Mouse (Mus musculus) testis, postnatal 10 days (tissue): ENCODE data around the gene Ccdc114.
A peak's percentile ranks its signal among the peaks of the same experiment; 100 is the strongest.
"Not testable (repeated sequence)": the region's sequence is repeated elsewhere in the genome, so short reads cannot be mapped to it uniquely, and the experiment has no call there.

Experiments
- DNase-seq: peaks from one replicate; pipeline ENCODE4 v3.0.0; 2021; ENCODE audit warnings: low spot score

Ccdc114 gene

DNA sequence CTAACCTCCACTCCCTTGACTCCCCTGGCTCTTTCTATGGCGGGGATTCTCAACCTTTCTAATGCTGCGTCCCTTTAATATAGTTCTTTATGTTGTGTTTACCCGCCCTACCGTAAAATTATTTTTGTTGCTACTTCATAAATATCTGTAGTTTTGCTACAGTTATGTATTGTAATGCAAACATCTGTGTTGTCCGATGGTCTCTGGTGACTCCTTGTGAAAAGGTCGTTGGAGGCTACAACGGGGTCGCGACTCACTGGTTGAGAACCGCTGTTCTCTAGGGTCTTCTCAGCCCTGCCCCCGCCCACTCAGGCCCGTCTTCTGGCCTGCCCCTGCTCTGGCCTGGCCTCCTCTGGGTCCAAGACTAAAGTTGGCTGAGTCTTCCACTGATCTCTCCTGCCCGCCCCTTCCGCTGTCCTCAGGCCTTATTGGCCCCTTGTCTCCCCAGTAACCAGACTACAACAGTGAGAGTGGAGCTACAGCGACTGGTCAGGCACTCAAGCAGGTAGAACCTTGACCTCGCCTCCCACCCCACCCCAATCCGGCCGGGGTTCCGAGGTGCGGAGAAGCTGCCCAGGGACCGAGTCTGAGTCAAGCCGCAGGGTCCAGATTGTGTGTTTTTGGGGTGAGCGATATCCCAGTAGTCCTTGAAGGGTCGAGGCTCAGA is at the start of gene Ccdc114:
Gene Ccdc114 (plus strand): TSS at position 311 of the 667 bp plus-strand sequence.
- peak; percentile 87 for DNase-seq

DNA sequence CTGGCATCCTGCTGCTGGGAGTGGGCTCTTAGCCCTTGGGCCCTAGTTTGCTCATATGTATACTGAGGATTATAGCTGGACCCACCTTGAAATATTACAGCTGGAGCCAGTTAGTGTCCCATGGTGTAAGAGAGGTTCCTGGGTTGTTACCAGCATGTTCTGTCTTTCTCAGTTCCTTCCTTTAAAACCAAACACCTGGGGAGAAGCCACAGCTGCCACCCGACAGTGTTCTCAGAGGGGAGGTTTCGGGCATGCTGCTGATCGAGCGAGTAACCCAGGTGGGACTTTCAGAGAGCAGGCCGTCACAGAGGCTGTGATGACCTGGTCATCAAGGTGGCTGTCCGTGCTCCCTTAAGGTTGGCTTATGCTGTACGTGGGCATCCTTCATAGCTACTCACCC is 47.0 kb upstream of the Ccdc114 start:
- DNase-seq, result no peak

DNA sequence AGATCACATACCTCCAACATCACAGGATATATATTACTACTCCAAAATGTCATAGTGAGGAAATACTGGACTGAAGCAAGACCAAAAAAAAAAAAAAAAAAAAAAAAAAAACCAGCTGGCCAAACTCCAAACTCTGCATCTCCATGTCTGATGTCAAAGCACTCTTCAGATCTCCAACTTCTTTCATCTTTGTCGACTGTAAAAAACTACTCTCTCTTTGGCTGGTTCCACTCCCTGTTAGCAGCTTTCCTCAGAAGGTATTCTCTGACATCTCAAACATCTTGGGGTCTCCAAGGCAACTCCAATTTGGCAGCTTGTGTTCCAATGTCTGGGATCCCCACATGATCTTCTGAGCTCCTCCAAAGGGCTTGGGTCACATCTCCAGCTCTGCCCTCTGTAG is 45.6 kb upstream of the Ccdc114 start, which contains the start of gene Grin2d:
Gene Grin2d (minus strand): TSS at position 101 of the 400 bp plus-strand sequence.
- not testable (repeated sequence) for DNase-seq

DNA sequence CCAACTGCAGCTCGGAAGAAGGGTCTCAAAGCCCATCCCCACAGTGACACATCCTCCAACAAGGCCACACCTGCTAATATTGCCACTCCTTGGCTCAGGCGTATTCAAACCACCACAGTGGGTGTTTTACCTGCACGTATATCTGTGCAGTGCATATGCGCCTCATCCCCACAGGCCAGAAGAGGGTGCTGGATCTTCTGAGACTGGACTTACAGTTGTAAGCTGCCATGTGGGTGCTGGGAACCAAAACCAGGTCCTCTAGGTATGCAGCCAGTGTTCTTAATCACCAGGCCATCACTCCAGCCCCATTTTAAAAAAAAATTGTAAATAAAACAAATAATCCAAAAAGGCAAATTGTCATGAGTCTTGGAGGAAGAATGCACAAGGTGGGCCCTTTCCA is 43.3 kb upstream of the Ccdc114 start:
- no peak for DNase-seq

DNA sequence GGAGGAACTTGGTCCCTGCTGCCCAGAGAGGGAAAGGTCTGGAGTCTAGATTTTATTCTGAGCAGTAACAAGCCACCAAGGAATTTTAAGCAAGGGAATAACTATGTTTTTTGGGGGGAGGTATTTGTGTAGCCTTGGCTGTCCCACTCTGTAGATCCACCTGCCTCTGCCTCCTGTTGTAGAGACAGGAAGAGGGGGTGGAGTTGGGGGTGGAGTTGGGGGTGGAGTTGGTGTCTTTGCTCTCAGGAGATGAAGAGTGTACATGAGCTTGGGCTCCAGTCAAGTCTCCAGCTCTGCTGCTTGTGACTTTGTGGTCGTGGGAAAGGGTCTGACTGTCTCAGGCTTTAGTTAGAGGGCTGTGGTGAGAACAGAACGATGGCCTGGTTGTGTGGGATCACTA is 42.9 kb upstream of the Ccdc114 start:
- no peak for DNase-seq

DNA sequence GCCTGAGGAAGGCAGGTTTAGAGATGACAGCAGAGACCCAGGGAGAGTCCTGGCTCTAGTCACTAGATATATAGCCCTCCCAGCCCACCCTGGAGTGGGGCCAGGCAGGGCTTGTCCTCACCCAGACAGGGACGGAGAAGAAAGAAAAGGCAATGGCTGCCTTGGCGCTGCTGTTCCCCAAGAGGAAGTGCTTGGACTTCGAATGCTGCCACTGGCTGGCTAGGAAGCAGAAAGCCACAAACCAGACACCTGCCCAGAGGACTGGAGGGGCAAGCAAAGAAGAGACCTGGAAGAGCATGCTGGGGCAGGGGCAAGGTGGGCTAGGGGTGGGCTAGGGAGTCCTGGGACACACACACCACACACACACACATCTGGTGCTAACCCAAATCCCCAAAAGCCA is 36.6 kb upstream of the Ccdc114 start:
- no peak for DNase-seq

- no peak for DNase-seq
Observed at GRCm38 (mm10) chr7:45892651-45893050, 31.2 kb upstream of the Ccdc114 start.

DNA sequence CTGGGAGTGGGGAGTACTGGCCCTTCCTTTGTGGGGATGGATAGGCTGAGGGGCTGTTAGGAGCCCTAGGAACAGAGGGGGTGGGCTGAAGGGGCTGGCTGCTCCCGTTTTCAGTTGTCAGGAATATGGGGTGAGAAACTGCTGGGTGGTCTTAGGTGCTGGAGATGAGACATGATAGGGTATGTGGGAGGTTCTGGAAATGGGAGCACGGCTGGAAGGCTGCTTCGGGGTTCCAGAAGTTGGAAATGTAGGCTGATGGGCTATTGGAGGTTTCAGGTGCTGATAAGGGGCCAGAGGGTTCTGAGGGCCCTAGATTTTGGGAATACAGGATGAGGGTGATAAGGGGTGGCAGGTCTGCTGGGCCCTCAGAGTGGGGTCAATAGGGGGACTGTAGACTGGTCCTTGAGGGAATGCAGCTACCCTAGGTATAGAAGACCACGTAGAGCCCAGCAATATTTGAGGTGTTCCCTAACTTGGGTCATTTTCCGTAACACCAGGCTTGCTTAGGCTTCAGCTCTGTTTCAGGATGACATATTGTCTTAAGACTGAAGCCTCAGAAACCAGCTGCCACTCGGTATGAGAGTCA is 27.8 kb upstream of the Ccdc114 start:
- DNase-seq, result no peak

DNA sequence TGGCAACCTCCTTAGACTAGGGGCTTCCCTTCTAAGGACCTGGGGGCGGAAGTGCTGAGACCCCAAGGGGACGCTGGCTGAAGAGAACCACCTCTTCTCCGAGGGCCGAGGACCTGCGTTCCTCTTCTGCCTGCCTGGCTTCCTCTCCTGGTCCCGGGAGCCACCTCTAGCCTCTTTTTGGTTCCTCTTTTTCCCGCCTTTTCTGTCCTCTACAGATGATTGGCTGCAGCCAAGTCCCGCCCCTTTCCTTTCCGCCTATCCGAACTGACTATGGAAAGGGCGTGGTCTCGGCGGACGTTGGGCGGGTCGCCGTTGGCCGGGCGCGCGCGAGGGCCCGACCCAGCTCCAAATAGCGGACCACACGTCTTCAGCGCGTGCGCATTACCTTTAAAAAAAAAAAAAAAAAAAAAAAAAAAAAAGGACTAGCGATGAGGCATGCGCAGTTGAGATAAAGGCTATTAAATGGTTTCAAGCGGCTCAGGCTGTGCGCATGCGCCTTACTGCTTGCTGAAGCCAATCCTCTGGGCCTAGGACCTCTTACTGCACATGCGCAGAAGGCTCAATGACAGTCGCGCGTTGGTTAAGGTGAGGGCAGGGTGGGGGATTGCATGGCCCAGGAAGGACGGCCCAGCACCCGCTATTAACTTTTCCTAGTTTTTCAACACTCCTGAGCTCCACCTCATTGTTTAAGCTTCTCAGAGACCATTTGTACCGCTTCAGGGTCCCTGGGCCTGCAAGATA is 27.2 kb upstream of the Ccdc114 start, which contains the start of the genes Syngr4 and Tmem143:
Gene Syngr4 (minus strand): TSS at position 198 of the 741 bp plus-strand sequence.
Gene Tmem143 (plus strand): TSS at position 425 of the 741 bp plus-strand sequence.
- peak; percentile 98 for DNase-seq

GRCm38 (mm10) chr7:45897258-45897757 is 26.6 kb upstream of the Ccdc114 start:
- peak; percentile 71 for DNase-seq

- DNase-seq, result not testable (repeated sequence)
Observed at GRCm38 (mm10) chr7:45898125-45898524, 25.7 kb upstream of the Ccdc114 start.

DNA sequence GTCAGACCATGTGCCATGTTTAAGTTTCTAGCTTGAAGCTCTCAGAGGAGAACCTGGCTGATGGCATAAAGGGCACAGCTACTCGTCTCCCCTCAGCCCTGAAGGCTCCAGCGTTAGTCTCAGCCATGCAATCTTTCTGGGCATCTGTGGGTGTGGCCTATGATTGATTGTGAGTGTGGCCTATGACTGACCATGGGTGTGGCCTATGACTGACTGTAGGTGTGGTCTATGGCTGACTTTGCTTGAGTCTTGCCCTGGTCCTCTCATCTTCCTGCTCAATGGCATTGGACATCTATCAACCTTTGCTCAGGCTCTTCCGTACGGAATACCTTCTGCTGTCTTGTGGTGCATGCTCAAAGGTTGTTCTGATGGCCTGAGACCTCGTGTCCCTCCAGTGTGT is 22.3 kb upstream of the Ccdc114 start:
- DNase-seq, result no peak

GRCm38 (mm10) chr7:45902481-45903002 is 21.3 kb upstream of the Ccdc114 start:
- DNase-seq, result no peak

DNA sequence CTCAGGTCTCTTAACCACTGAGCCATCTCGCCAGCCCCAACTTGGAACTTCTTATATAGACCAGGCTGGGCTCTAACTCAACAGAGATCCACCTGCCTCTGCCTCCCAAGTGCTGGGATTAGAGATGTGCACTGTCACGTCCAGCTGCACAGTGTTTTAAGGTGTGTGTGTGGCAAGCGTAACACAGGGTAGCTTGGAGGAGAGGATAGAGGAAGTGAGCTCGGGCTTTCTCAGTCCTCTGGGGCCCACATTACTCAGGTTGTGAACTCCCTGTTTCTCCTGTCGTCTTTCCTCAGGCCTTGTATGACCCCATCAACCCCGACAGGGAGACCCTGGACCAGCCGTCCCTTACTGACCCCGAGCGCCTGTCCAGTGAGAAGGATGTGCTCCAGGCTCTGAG is 17.2 kb upstream of the Ccdc114 start:
- DNase-seq, result no peak

- DNase-seq, result no peak
Observed at GRCm38 (mm10) chr7:45908384-45908783, 15.5 kb upstream of the Ccdc114 start.

DNA sequence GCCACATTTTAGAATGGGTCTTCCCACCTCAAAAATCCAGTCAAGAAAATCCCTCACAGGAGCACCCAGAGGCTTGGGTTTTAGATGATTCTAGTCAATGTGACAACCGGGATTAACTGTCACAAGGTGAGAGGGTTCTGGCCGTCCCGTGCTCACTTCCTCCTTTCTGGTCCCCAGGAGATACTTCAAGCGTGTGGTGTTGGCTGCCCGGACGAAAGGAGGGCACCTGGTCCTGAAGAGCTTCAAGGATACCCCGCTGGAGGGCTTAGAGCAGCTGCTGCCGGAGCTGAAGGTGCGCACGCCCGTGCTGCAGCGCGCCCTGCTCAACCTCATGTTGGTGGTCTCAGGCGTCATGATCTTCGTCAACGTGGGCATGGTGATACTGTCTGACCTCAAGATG is 14.7 kb upstream of the Ccdc114 start:
- DNase-seq, result no peak

- DNase-seq, result no peak
Observed at GRCm38 (mm10) chr7:45914067-45914466, 9.8 kb upstream of the Ccdc114 start.

DNA sequence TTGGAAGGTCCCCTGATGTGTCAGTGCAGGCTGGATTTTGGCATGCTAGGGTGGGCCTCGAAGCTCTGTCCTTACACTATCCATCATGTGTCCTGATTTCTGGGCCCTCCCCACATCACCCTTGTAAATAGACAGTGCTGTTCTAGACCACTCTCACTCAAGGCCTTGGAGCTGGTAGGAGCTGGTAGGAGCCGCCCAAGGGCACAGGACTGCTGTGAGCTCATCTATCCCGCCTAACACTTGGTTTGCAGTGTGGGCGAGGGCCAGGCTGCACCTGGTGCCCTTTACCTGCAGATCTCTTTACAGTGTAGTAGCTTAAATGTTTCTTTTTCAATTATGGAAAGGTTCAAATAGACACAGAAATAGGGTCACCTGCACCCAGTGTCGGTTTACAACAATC is 8.9 kb upstream of the Ccdc114 start:
- DNase-seq, result no peak

- peak; percentile 89 for DNase-seq
Observed at GRCm38 (mm10) chr7:45916056-45917003, 7.5 kb upstream of the Ccdc114 start.

DNA sequence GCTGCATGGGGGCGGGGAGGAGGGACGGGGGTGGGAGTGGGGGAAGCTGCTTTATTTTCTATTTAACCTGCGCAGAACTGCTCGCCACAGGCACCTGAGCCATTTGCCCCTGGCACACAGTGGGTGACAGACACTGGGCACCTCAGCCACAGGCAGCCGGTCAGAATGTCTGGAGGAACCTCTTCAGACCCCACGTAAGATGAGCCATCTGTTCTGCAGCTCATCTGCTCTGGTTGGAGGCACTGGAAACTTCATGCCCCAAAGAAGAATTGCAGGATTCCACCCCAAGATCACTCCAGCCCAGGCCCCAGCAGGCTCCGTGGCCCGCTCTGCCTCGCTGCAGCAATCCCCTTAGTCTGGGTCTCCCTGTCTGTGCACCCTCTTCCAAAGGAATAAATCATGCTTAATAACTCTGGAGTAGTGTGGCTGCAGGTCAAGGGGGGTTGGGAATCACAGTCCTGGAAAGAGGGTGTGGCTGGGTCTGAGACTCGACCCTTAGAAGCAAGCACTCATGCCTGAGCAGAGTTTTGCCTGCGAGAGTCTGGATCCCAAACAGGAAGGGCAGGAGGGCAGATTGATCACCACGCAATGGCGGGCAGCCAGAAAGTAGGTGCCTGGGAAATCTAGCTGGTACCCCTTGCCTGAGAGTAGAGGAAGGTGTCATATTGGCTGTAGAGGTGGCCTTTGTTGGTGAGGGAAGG is 6.7 kb upstream of the Ccdc114 start:
- no peak for DNase-seq

GRCm38 (mm10) chr7:45917926-45918325 is 5.9 kb upstream of the Ccdc114 start:
- no peak for DNase-seq
